In genomic region chrX:153724400-153724799, GRCm38 (mm10) we compare ENCODE assay signal across 7 mouse cellular contexts. TPM values are rescaled to one million over a fixed set of nuclear protein-coding genes. Genes with fewer than 3 reads are reported as not detected.
A peak's percentile ranks its signal among the peaks of the same experiment; 100 is the strongest.
DNase-seq lines count a peak whose midpoint lies in the region; ATAC-seq and TF ChIP-seq lines count a peak whose summit lies in the region.

No protein-coding gene starts in this region.

- peak overlapping the region; percentile 16; the same call in 1 of the 2 replicates for H3K27ac ChIP-seq in hindbrain, postnatal 0 days

- ATAC-seq in hindbrain, postnatal 0 days, result peak; percentile 66

- H3K27me3 ChIP-seq in hindbrain, postnatal 0 days (ENCODE audit: insufficient read depth, low read length), result no peaks in the 10 kb centered on the region

- peak; percentile 11 for DNase-seq in lung, postnatal 10 days
- DNase-seq in lung, postnatal 25 days (ENCODE audit: low spot score), result no peak
- DNase-seq in embryo, embryonic 10 days (ENCODE audit: low spot score), result peak; percentile 57
- DNase-seq in hindbrain, postnatal 0 days (ENCODE audit: low spot score), result peak; percentile 41
- peak; percentile 16 for DNase-seq in naive thymus-derived CD4-positive, alpha-beta T cell, adult 2 months (ENCODE audit: low read depth)
- no peak for DNase-seq in spleen, postnatal 36 days (ENCODE audit: low spot score in 2 of 2)
- DNase-seq in layer of hippocampus, adult 9-10 months (ENCODE audit: low spot score), result no peak

- no peaks in the 10 kb centered on the region for H3K36me3 ChIP-seq in hindbrain, postnatal 0 days (ENCODE audit: insufficient read depth, low read length)

- peak overlapping the region; percentile 56 for H3K4me2 ChIP-seq in hindbrain, postnatal 0 days (ENCODE audit: low read depth, low read length)

- peak overlapping the region; percentile 3; the same call in 1 of the 2 replicates for H3K9ac ChIP-seq in hindbrain, postnatal 0 days (replicated peaks; ENCODE audit: low read length)

- no peak for TF ChIP-seq CTCF in hindbrain, postnatal 0 days (IDR thresholded peaks at IDR 0.05; ENCODE audit: low read depth)

- no peaks in the 10 kb centered on the region for H3K4me1 ChIP-seq in hindbrain, postnatal 0 days (ENCODE audit: insufficient read depth, low read length)

- WGBS in hindbrain, postnatal 0 days, result 41% methylated on average over 3 of the region's 3 CpGs

- peak overlapping the region; percentile 52 for H3K4me3 ChIP-seq in hindbrain, postnatal 0 days (ENCODE audit: low read length)

- H3K9me3 ChIP-seq in hindbrain, postnatal 0 days (ENCODE audit: low read length), result no peaks in the 10 kb centered on the region

RNA-seq across cellular contexts. Expression of gene Nbdy, which starts 1.0 kb away (rescaled TPM):
- total RNA-seq in hindbrain, postnatal 0 days (2014; rRNA removed), result 55.9 and 57.0 TPM in 2 replicates
- 192 and 198 TPM in 2 replicates for polyA plus RNA-seq in hindbrain, postnatal 0 days (2015; fragmentation: Nextera tagmentation; extraction: Ambion mirVana)

RNA-seq across cellular contexts. Expression of gene Kctd12b, which starts 28.2 kb away (rescaled TPM):
- total RNA-seq in hindbrain, postnatal 0 days (2014; rRNA removed), result 5.0 and 6.3 TPM in 2 replicates
- polyA plus RNA-seq in hindbrain, postnatal 0 days (2015; fragmentation: Nextera tagmentation; extraction: Ambion mirVana), result 3.8 and 3.9 TPM in 2 replicates

Comparison
In these comparisons a context has a peak if more than half of its experiments do, and no peak if none do; other contexts are left out.
1. DNase-seq: peak in lung, postnatal 10 days (single experiment), embryo, embryonic 10 days (single experiment), hindbrain, postnatal 0 days (single experiment) and naive thymus-derived CD4-positive, alpha-beta T cell, adult 2 months (single experiment); none in lung, postnatal 25 days (single experiment), spleen, postnatal 36 days (0 of 2) and layer of hippocampus, adult 9-10 months (single experiment).